Mouse (Mus musculus) lung, postnatal 10 days (tissue): ENCODE measurements at regions not wholly inside any gene's neighbourhood (a gene's known extent, or its start where the extent isn't known, plus 50 kb on each side); places are given as distances from the start of the nearest gene placed in this dataset.
A peak's percentile ranks its signal among the peaks of the same experiment; 100 is the strongest.

Source experiments
- DNase-seq: peaks from one replicate; pipeline ENCODE4 v3.0.0; 2021

DNA sequence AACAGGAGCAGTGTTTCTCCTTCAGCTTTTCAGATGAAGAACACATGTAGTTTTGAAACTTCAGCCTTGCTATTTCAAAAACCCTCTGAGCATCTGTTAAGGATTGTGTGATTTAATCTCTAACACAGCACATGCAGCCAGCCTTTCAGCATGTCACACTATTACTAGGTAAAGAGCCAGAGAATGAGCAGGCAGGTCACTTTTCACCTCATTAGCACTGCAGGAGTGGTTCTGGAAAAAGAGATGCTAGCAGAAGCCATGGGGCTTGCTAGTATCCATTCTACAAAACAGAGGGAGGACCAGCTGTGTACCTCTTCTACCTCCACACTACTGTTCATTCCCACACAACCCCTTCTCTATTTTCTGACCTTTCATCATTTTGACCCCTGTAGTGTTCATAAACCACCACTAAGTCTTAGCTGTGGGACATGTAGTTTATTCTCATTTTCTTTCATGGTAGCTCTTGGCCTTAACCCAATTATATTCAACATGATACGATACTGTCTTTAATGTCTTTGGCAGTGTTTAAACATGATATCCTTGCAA is 535.1 kb upstream of the Alcam start:
- no peak for DNase-seq

DNA sequence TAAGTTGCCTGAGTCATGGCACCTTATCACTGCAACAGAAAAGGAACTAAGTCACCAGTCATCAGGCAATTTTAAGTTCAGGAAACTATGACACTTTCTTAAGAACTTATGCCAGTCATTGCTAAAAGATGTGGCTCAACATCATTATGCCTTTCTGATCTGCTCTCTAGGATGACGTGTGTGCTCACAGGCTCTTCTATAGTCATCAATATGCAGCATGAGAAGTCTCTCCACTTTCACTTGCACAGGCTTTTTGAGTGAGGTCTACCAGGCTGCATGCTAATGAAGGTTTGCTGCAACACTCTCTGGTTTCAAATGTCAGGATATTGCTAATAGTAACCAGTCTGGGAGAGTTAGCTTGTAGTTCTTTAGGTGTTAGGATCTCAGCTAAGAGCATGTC is 530.5 kb upstream of the Alcam start:
- DNase-seq = no peak

DNA sequence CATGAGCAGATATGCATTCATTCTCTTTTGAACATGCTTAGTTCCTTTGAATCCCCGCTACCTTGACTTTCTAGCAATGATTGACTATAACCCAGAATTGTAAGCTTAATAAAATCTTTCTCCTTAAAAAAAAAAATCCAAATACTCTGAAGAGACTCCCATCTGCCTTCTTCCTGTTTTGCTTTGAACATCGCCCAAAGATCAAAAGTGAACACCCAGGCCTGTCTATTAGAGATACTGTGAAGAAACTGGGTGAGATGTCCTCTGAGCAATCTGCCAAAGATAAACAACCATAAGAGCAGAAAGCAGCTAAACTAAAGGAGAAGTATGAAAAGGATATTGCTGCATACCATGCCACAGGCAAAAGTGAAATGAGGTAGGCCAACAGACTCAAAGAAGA is 527.1 kb upstream of the Alcam start:
- no peak for DNase-seq

DNA sequence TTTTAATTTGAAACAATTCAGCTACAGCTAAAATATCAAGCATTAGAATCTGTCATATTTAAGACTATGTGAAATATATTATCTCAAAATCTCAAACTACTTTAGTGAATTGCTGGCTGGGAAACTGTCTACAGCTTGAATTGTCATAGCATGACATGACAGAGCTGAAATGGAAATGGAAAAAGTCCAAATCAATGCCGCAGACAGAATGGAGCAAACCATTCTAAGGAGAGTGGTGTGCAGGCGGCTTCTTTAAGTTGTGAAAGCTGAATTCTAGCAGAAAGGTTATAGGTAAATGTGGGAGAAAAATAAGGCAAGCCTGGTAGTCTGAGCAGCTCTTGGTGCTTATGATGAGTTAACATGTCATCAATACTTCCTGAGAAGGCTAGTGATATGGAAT is 518.9 kb upstream of the Alcam start:
- no peak for DNase-seq

DNA sequence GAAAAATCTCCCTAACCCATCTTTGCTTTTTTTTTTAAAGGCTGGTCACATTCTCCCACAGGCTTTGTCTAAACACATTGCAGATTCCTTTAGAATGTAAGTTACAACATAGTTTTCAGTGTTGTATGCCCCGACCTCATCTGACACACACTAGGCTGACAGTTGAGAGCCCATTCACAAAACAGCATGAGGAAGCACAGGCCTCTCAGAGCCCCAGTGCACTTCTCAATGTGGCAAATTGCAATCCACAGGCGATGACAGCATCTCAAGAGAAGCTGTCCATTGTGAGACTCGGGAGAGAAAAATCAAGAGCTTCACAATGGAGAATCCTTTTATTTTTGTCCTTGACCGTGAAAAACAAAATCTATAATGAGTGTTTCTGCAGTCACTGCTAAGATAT is 493.8 kb upstream of the Alcam start:
- no peak for DNase-seq

DNA sequence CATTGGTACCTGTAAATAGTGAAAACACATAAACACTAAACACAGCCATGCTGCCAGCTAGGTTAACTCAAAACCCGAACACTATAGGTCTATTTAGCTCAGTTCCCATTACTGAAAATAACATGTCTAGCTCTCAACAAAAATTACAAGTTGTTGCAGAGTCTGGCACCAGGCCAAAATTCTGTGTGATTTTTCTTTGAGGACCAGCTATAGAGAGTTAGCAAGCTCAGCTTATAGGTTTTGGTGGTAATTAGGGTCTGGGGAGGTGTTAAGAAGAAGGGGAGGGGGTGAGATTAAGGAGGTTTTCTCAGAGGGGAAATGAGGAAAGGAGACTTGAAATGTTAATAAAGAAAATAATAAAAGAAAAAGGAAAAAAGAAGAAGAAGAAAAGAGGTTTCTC is 480.9 kb upstream of the Alcam start:
- no peak for DNase-seq

DNA sequence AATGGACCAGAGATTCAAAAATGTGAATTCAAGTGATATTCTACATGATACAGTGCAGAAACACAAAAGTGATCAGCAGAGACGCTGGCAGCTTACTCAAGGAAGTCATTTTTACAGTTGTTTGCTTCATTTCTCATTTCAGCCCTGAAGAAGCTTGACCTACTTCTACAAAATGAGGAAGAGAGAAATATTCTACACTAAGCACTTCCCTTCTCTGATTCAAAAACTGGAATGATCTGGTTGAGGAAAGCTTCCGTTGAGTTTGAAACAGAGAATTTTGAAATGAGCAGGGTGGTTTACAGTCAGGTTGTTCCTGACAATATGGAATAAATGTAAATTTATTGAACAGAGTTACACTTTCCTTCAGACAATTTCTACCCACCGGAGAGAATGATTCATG is 478.1 kb upstream of the Alcam start:
- DNase-seq = no peak

DNA sequence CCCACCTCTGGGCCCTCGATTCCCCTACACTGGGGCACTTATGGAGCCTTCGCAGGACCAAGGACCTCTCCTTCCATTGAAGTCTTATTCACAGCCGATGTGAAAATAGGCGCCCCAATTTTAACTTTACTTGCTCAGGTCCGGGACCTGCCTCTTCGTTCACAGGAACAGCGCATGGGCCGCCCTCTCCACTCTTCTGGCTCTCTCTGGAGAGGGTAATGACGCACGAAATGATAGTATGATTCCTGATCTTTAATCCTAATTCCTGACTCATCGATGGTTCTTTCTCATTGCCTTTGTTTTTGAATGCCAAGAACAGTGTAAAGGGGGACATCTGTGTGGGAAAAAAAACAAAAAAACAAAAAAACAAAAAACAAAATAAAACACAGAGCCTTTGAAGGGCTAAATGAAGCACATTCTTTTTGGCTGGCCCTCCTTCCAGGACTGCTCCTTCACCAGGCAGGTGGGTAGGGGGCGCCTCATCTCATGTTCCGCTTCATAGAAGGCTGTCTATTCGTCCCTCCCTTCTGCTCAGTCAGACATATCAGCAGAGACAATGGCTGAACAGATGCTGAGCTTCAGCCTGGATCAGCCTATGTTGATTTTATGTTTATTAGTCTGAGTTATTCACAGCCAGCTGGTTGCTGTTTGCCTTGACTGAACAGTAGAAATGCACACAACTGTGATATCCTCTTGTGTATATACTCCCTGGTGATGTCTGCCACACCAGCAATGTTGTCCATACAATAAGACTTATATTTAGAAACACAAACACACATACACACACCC is 438.8 kb upstream of the Alcam start:
- no peak for DNase-seq

DNA sequence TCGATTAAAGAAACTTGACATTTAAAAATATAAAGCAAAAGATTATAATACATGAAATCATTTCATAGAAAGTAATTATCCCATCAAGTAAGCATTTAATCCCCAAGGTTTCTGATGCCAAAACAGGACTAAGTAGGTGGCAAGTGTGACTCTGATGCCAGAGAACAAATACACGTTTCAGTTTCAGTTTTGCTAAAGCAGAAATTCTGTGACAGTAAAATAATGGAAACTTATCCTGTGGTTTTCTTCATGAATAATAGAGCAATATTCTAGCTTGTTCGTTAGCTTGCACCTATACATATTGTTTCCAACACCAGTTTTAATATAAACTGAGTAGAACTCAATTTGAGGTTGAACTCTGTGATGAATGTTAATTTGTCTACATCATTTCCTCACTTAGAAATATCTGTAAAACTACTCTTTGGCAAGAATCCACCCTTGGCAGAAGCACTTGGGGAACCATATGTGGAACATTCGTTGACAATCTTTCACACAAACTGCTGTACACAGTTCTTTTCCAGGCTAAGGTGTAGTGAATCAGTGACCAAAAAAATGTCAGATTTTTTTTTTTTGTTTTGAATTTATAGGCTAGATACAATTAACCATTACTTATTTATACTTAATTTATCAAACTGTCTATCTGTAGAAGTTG is 425.7 kb upstream of the Alcam start:
- DNase-seq = peak; percentile 4

DNA sequence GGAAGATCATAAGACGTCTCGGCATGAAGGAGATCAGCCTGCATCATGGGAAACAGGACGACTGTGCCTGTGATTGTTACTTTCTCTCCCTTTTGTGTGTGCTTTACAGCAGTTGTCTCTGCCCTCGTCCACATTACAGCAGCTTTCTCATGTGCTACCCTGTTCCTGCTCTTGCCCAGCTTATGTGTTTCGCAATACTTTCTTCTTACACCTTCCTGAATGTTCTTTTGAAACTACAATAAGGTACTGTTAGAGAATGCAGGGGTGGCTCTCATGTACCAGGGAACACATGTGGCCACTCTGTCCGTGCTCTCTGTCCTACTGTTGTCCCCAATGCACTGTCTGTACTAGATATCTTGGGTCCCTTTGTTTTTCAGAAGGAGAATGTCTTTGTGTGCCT is 414.0 kb upstream of the Alcam start:
- DNase-seq = no peak

DNA sequence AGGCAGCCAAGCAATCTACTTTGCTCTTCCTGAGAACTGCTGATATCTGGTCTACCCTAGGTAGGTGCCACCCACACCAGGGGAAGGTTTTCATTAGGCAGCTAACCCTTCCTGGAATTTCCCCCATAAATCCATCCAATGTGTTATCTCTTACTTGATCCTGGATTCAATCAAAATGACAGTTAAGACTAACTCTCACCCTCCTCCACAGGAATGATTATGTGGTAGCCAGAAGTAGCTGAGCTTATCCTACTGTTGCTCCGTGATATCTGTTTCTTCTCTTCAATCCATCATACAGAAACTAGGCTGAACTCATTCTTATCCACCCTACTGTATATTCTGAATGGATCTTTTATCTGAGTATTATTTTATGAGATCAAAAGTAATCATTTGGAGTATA is 409.7 kb upstream of the Alcam start:
- DNase-seq = no peak

DNA sequence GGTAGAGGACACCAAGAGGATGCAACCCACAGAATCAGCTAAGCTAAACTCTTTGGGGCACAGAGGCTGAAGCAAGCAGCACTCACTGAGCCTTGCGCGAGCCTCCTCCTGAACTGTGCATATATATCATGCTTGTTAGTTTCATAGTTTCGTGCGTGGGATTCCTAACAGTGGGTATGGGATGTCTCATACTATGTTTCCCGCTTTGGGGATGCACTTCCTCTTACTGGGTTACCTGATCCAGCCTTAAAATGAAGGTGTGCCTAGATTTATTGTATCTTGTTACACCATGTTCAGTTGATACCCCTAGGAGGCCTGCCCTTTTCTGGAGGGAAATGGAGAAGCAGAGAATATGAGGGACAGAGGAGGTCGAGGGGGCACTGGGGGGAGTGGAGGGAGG is 407.4 kb upstream of the Alcam start:
- no peak for DNase-seq

DNA sequence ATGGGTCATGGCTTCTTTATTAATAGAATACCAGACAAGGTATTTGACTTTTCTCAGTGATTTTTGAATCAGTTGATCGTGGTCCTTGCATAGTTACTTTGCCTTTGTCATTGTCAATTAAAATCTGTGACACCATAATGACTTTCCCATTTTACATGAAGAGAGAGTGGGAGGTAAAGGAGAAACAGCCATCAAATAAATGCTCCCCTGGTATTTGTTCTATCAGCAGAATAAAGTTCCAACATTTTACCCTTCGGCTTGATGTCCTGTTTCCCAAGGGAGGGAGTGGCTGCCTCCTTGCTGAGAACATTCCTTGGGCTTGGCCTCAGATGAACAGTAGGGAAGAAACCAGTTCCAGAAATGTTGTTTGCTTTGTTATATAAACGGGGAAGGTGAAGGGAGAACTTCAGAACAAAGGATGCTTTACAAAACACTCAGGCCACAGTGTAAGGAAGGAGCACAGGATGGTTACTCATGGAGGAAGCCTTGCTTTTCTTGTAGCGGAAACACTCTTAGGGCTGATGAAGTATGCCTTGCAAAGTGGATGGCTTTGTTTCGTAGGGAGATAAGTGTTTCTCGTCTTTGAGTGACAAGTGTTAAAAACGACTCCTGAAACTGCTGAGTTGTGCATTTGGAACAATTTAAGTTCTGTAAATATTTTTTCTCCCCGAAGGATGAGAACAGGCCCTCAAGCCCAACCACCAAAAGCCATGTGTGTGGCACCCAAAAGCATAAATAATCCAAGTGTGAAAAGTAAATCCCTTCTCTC is 404.8 kb upstream of the Alcam start:
- no peak for DNase-seq

DNA sequence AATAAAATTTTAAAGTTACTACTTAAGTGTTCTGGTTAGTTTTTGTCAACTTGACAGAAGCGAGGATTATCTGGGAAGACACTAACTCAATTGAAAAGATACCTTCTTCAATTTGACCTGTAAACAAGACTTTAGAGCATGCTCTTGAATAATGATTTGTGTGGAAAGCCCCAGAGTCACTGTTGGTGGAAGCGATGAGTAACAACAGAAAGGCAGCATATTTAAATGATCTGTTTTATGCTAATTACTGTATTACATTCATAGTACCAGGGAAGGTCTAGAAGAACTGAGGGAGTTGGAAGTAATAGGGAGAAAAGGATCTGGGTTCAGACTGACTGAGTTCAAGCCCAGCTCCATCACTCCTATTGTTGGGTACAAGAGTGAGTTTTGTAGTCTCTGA is 397.3 kb upstream of the Alcam start:
- DNase-seq = no peak

DNA sequence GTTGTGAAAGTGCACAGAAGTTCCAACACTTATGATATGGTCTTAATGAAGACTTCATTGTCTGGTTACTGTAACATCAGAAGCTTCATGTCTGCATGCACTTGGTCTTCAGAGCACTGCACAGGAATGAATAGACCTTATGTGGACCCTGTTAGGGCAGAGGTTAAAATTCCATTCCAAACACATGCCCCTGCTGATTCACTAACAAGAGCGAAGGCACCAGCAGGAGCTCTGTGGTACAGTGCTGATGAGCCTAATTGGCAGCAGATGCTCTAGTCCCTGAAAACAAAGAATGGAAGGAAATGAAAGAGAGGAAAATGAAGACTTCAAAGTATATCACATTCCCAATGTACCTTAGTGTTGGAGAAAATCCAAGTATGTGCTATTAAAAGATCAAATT is 365.1 kb upstream of the Alcam start:
- DNase-seq = no peak

DNA sequence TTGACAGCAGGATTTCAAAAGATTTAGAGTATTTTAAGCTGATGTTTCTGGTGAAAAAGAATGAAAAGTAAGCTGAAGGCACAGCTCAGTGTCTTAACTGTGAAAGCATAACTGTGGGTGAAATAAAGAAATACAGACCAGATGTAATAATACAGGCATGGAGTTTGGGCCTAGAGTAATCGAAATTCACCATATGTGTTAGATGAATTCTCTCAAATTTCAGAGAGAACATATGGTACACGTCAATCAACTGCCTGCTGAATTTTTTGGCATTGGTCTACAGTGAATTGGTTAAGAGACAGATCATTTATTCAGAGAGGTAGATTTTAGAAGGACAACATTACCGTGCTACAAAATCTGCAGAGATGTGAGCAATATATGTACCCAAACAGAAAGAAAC is 357.3 kb upstream of the Alcam start:
- no peak for DNase-seq

DNA sequence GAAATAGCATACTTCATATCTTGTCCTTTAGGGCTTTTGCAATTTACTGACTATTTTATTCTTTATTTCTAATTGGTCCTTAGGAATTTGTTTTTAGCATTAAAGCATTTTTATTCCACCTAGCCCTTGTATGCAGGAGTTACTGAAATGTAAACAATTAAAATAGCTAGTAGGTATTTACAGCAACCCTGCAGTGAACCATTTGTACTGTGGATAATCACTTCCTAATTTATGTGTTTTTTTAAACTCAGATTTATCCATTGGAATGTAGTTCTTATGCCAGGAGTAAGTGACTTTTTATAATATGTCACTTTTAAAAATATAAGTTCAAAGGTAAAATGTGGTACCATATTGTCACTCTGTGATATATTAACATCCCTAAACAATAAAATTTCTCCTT is 350.5 kb upstream of the Alcam start:
- no peak for DNase-seq

DNA sequence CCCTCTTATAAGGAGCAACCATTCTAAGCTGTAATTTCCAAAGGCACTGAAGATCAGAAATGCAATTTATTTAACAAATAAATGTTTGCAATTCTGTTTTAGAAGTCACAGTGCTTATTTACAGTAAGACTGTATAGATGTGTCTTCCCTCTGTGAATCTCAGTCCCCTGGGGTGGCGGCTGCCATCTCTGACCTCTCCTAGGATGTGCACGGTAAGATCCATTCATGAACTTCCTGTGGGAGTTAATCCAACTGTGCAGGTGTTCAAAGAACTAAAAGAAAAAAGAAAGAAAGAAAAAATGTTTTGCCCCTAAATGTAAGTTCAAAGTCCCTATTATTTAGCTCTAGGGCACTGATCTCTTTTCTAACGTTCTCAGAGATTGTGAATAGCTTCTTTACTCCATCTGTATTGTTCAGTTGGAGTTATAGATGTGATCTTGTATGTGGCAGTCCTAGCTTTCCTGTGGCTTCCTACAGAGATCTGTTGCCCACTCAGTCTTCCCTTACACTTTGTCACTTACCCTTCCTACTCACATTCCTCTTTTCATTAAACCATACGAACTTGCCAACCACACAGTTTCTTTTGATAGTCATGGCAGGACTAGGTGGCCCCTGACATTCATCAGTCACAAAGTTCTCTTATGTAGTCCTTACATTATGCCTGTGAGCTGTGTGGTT is 346.0 kb upstream of the Alcam start:
- no peak for DNase-seq

DNA sequence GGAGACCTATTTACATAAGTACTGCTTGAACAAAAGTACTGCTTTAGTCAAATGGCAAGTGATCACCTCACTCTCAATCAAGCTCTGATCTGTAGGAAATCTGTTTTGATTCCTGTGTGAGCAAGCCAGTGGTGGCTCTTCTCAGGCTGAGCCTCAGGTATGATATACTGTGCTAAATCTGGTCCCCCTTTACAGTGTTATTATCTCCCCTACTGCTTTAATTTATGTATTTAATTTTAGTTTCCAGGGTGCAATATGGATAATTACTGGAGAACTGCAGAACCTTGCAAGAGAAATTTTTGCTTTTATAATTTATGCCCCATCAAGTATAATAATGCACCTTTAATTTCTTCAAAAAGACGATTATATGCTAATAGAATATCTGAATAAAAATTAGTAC is 341.3 kb upstream of the Alcam start:
- no peak for DNase-seq

DNA sequence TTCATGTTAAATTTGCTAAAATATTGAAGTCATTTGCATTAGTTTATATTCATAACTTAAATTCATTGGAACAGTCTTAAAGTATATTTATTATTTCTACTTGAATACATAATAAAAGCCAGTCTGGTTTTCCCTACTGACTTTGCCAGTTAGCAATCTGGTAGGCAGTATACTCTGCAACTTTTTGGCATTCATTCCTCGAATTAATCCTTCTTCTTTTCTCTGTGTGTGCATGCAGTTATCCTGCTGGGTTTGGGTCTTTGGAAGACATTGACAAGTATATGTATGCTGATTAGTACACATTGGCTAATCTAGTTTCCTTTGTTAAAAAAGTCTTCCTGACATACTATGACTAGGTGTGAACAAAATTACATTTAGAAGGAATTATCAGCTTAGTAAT is 336.1 kb upstream of the Alcam start:
- DNase-seq = no peak

DNA sequence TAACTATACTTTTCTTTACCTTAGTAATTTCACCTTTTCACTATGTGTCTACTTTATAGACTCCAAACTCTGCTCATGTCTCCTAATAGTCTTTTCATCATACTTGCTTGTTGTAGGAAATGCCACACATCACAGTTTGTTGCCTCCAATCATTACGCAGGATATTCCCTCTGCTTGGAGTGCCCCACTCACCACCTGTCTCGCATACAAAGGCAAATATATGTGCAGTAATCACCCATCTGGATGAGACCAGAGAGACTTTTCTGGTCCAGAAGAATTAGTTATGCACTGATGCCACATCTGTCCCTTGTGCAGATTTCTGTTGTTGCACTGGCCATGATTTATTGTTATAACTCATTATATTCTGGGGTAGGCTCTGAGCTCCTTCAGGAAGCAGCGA is 293.9 kb upstream of the Alcam start:
- DNase-seq = no peak

DNA sequence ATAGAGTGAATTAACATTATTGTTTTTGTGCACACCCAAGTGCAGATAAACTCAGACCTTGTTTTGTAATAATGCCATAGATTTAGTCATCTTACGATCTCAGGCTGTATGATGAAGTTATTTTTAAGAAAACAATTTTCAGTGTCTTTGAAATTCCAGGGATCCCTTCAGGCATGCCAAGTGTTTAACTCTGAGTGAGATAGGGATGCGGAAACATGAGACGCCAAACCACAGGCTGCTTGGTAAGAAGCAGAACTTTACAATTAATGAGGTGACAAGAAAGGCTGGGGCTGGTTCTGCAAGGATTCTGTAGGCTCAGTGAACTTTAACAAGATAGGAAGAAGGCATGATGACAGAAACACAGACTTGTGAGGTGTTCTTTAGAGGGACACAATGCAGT is 292.3 kb upstream of the Alcam start:
- no peak for DNase-seq

DNA sequence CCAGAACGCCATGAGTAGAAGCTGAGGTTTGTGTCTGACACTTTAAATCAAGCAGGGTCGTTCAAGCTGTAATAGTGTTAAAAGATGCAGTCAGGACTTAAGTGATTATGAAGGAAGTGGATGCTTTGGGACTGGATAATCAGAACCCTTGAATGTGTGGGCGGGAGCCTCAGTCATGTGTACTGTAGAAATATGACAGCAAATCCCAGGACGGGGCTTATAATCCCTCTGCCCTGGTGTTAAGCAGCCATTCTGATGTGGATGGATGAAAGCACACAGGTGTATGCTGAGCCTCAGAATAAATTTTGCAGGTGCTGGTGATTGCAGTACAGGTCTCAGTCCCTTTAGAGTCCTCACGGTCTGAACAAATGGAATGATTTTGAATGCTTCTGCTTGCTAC is 290.8 kb upstream of the Alcam start:
- no peak for DNase-seq
